Mouse (Mus musculus): Measurements from ENCODE around the gene Flt4. TPM values are rescaled to one million over a fixed set of nuclear protein-coding genes. Genes with fewer than 3 reads are reported as not detected.
"Not testable (repeated sequence)": the region's sequence is repeated elsewhere in the genome, so short reads cannot be mapped to it uniquely, and the experiment has no call there.

Gene Flt4
- 2.2 and 2.9 TPM in 2 replicates for total RNA-seq (2014; rRNA removed)
- polyA plus RNA-seq (2015; fragmentation: Nextera tagmentation; extraction: Ambion mirVana) = 1.0 and 1.1 TPM in 2 replicates

DNA sequence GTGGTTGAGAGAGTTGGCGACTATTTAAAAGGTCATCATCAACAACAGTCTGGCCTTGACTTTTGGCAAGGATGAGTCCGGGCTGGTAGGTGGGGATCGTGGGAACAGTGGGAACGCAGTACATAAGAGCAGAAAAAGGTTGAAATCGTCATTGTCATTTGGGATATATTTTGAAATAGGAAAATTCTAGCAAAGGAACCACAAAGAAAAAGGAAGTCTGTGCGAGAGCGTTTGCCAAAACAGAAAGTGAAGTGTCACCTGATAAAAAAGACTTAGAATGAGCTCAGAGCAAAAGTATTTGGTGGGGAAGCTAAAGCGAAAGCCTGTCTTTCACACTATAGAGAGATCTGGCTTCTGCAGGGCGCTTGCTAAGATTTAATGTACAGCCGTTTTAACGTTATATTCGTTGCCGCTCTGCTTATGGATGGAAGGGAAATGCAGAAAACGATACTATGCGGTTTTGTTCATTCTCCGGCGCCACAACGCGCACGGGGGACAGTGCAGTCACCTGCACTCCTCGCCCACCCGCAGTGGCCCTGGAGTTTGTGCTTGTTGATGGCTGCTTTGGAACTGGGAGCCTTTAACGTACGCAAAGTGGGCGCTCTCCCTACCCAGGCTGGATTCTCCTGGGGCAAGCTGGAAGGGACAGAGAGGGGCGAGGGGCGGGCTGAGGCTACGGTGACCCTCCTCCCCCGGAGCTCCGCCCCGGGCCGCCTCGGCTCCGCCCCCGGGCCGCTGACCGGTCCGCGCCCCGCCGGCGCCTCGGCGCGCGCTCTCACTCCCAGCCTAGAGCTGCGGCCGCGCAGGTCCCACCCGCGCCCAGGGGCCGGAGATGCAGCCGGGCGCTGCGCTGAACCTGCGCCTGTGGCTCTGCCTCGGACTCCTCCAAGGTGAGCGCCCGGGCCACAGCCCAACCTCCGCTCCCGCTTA is at the start of gene Flt4:
Flt4 (plus strand) TSS at position 326 of the 930 bp plus-strand sequence.
- WGBS = 5% methylated on average over 44 of the region's 61 CpGs
- H3K9ac ChIP-seq; H3K27ac ChIP-seq (ENCODE audit: low read depth, low read length); H3K36me3 ChIP-seq (ENCODE audit: insufficient read depth); H3K9me3 ChIP-seq (ENCODE audit: low read length); H3K27me3 ChIP-seq (ENCODE audit: insufficient read depth, low read length); H3K4me1 ChIP-seq (ENCODE audit: insufficient read depth): not testable (repeated sequence)
- DNase-seq (peak; percentile 35), ATAC-seq (peak; percentile 58)
- H3K4me2 ChIP-seq (ENCODE audit: low read depth) = peak within 1 kb of the TSS; percentile 60
- H3K4me3 ChIP-seq (ENCODE audit: low read depth, low read length) = peak within 1 kb of the TSS; percentile 30

DNA sequence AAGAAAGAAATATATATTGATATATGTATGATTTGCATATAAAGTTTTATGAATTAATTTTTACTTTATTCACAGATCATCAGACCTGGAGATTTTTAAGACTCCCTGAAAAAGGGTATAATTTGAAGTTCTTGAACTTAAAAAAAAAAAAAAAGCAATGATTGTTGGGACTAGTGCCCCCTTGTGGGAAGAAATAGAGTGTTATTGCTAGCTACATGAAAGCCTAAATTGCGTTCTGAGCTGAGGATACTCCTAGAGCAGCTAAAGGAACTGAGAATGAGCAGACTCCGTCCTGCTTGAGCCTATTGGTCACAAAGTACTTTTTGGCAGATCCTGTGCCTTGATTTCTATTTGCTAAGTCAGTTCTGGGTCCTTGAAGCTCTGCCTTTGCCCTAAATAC is 34.0 kb upstream of the Flt4 start:
- H3K36me3 ChIP-seq (ENCODE audit: insufficient read depth); H3K4me2 ChIP-seq (ENCODE audit: low read depth); H3K9ac ChIP-seq; H3K27me3 ChIP-seq (ENCODE audit: insufficient read depth, low read length); ATAC-seq; H3K4me1 ChIP-seq (ENCODE audit: insufficient read depth); H3K9me3 ChIP-seq (ENCODE audit: low read length); H3K27ac ChIP-seq (ENCODE audit: low read depth, low read length); H3K4me3 ChIP-seq (ENCODE audit: low read depth, low read length): not testable (repeated sequence)
- DNase-seq = peak; percentile 0
- WGBS = 34% methylated on average over 2 of the region's 2 CpGs
- TF ChIP-seq CTCF (IDR thresholded peaks at IDR 0.05; ENCODE audit: low read depth) = peak; percentile 37

GRCm38 (mm10) chr11:49580452-49580851 is 28.6 kb upstream of the Flt4 start:
- H3K9ac ChIP-seq; H3K4me1 ChIP-seq (ENCODE audit: insufficient read depth); H3K4me3 ChIP-seq (ENCODE audit: low read depth, low read length); H3K27ac ChIP-seq (ENCODE audit: low read depth, low read length); H3K36me3 ChIP-seq (ENCODE audit: insufficient read depth); H3K4me2 ChIP-seq (ENCODE audit: low read depth); DNase-seq; ATAC-seq; H3K27me3 ChIP-seq (ENCODE audit: insufficient read depth, low read length); H3K9me3 ChIP-seq (ENCODE audit: low read length): not testable (repeated sequence)
- WGBS = 87% methylated on average over 8 of the region's 8 CpGs

GRCm38 (mm10) chr11:49590213-49590612 is 18.9 kb upstream of the Flt4 start:
- no peak for TF ChIP-seq CTCF (IDR thresholded peaks at IDR 0.05; ENCODE audit: low read depth)
- no peak overlapping the region for H3K9ac ChIP-seq
- H3K9me3 ChIP-seq (ENCODE audit: low read length) = no peaks in the 10 kb centered on the region
- no peak overlapping the region for H3K4me2 ChIP-seq (ENCODE audit: low read depth)
- no peak for DNase-seq
- H3K4me3 ChIP-seq (ENCODE audit: low read depth, low read length) = no peak overlapping the region
- no peaks in the 10 kb centered on the region for H3K27me3 ChIP-seq (ENCODE audit: insufficient read depth, low read length)
- 93% methylated on average over 19 of the region's 19 CpGs for WGBS
- H3K36me3 ChIP-seq (ENCODE audit: insufficient read depth) = no peaks in the 10 kb centered on the region
- H3K4me1 ChIP-seq (ENCODE audit: insufficient read depth) = no peaks in the 10 kb centered on the region
- no peak for ATAC-seq
- no peak overlapping the region for H3K27ac ChIP-seq (ENCODE audit: low read depth, low read length)

GRCm38 (mm10) chr11:49597149-49597548 is 11.9 kb upstream of the Flt4 start:
- H3K36me3 ChIP-seq (ENCODE audit: insufficient read depth); H3K27ac ChIP-seq (ENCODE audit: low read depth, low read length); H3K27me3 ChIP-seq (ENCODE audit: insufficient read depth, low read length); H3K4me3 ChIP-seq (ENCODE audit: low read depth, low read length); H3K4me1 ChIP-seq (ENCODE audit: insufficient read depth); DNase-seq; H3K4me2 ChIP-seq (ENCODE audit: low read depth); H3K9ac ChIP-seq; ATAC-seq; H3K9me3 ChIP-seq (ENCODE audit: low read length): not testable (repeated sequence)
- 49% methylated on average over 2 of the region's 2 CpGs for WGBS
- TF ChIP-seq CTCF (IDR thresholded peaks at IDR 0.05; ENCODE audit: low read depth) = peak; percentile 11; the same call in 1 of the 2 replicates

DNA sequence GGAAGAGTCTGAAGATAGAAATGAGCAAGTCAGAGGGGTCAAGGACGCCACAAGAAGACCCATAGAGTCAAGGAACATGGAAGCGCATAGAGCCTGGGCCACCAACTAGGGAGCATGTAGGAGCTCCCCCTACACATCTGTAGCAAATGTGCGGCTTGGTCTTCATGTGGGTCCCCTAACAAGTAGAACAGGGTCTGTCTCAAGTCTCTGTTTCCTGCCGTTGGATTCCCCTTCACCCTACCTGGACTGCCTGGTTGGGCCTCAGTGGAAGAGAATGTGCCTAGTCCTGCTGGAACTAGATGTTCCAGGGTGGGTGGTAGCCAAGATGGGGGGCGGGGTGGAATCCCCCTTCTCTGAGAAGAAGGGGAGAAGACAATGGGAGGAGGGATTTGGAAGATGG is 757 bp upstream of the Flt4 start:
- not testable (repeated sequence) for H3K4me3 ChIP-seq (ENCODE audit: low read depth, low read length); H3K4me2 ChIP-seq (ENCODE audit: low read depth); H3K27me3 ChIP-seq (ENCODE audit: insufficient read depth, low read length); H3K27ac ChIP-seq (ENCODE audit: low read depth, low read length); H3K9ac ChIP-seq; H3K4me1 ChIP-seq (ENCODE audit: insufficient read depth); H3K36me3 ChIP-seq (ENCODE audit: insufficient read depth); ATAC-seq; H3K9me3 ChIP-seq (ENCODE audit: low read length); DNase-seq
- 84% methylated on average over 5 of the region's 5 CpGs for WGBS

DNA sequence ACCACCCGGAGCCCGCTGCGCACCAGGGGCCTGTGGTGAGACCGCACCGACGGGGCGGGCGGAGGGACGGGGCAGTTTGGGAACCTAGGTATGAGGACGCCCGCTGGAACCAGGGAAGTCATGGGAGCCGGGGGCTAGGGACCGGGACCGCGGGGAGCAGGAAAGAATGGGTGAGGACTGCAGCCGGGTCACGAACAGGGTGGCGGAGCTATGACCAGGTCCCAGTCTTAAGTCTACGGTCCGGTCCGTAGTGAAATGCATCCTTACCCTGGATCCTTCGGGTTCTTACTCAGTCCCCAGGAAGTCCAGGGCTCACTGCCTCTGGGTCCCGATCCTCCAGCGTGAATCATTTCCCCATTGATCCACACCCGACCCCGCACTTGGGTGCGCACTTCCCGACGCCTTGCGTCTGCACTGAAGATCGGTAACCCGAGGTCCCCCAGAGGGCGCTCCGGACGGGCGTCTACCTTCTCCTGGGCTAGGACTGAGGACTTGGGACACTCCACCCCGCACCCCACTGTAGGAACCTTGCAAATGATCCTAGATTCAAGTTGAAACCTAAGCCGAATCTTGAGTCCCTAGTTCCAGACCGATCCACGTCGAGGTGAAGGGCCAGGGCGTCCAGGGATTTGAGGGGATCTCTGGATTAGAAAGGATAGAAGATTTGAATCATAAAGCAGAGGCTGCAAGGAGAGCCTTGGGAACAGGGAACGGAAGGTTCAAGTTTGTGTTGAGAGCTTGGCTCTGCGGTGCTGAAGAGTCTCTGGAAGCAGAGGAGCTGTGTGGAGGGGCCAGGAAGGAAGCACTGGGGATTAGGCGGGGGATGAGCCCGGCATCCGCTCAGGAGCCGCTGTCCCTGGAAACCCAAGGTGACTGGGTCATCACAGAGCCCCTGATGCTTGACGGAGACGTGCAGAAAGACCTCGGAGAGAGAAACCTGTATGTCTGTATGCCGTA is 1.1 kb downstream of the Flt4 start:
- ATAC-seq (0 out of 2 replicates have a peak, but pooled peaks have one; percentile 27), DNase-seq (peak; percentile 6)
- H3K4me1 ChIP-seq (ENCODE audit: insufficient read depth); H3K27ac ChIP-seq (ENCODE audit: low read depth, low read length); H3K27me3 ChIP-seq (ENCODE audit: insufficient read depth, low read length); H3K9me3 ChIP-seq (ENCODE audit: low read length); H3K36me3 ChIP-seq (ENCODE audit: insufficient read depth); H3K9ac ChIP-seq: not testable (repeated sequence)
- H3K4me3 ChIP-seq (ENCODE audit: low read depth, low read length) = peak overlapping the region; percentile 30
- peak overlapping the region; percentile 60 for H3K4me2 ChIP-seq (ENCODE audit: low read depth)
- WGBS = 2% methylated on average over 49 of the region's 52 CpGs

GRCm38 (mm10) chr11:49611349-49611748 is 2.3 kb downstream of the Flt4 start:
- not testable (repeated sequence) for H3K36me3 ChIP-seq (ENCODE audit: insufficient read depth); H3K4me3 ChIP-seq (ENCODE audit: low read depth, low read length); H3K9me3 ChIP-seq (ENCODE audit: low read length); H3K9ac ChIP-seq; H3K27ac ChIP-seq (ENCODE audit: low read depth, low read length); H3K4me1 ChIP-seq (ENCODE audit: insufficient read depth); H3K27me3 ChIP-seq (ENCODE audit: insufficient read depth, low read length); ATAC-seq; H3K4me2 ChIP-seq (ENCODE audit: low read depth); DNase-seq
- 13% methylated on average over 3 of the region's 3 CpGs for WGBS
